Mouse (Mus musculus) heart, postnatal 0 days (tissue): ENCODE results near the gene Nckap5.

ENCODE experiments used
- CTCF ChIP-seq: IDR thresholded peaks from 2 replicates; pipeline ENCODE4 v1.5.1; 2016; ENCODE audit warnings: antibody characterized with exemption, control low read depth, low read depth
- EP300 ChIP-seq: IDR thresholded peaks from 2 replicates; pipeline ENCODE4 v1.6.1; 2016; ENCODE audit warnings: antibody characterized with exemption, low read depth

DNA sequence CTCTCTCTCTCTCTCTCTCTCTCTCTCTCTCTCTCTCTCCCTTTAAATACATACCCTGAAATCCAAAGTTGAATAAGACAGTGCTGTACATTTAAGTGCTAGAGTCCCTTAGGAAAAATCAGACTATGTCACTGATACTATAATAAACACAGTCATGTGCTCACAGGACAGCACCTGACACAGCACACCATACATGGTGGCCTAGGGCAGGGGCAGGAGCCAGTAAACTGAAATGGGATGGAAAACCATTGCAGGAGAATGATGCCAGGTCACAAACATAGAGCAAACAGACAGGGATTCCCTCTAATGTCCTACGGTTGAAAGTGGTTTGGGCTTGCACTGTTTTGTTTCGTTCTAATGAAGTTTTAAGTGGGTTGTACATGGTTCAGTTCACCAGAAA, 70.2 kb downstream of the Nckap5 start:
- no peak for TF ChIP-seq EP300
- no peak for TF ChIP-seq CTCF
